Mouse (Mus musculus): ENCODE measurements around the gene Scd4.
A peak's percentile ranks its signal among the peaks of the same experiment; 100 is the strongest.
"Not testable (repeated sequence)": the region's sequence is repeated elsewhere in the genome, so short reads cannot be mapped to it uniquely, and the experiment has no call there.

The Scd4 gene

DNA sequence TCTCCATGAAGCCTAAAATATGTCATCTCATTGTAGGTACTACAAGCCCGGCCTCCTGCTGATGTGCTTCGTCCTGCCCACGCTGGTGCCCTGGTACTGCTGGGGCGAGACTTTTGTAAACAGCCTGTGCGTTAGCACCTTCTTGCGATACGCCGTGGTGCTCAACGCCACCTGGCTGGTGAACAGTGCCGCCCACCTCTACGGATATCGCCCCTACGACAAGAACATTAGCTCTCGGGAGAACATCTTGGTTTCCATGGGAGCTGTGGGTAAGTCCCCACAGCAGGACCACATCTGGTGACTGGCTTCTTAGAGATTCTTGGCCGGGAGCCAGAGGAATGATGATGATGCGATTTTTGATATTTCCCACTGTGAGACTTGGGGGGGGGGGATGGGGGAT, 31.7 kb upstream of the Scd4 start:
- DNase-seq: no peak

DNA sequence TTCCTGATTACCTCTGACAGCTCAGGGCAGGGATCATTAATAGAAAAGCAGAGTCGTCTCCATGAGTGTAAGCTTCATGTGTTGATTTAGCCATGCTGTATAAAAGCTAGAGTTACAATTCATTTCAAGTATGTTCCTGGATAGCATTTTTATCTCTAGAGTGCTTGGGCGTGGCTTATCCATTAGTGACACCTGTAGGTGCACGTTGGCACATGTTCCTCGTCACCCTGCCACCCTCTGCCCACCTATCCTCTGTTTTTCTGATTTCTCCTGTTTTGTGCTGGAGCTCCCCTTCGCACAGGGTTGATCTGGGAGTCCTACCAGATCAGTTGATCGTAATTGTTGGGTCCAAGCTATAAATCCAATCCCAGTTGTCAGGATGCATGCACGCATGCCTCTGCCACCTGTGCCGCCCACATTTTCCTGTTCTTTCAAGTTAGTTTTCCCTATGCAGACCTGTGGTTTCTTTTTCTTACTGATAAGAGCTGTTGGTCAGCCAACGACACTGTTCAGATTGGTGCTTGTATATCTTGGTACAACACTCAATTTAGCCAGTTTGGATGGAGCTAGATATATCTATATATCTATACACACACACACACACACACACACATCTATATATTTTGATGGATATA, 31.1 kb upstream of the Scd4 start:
- DNase-seq: no peak

DNA sequence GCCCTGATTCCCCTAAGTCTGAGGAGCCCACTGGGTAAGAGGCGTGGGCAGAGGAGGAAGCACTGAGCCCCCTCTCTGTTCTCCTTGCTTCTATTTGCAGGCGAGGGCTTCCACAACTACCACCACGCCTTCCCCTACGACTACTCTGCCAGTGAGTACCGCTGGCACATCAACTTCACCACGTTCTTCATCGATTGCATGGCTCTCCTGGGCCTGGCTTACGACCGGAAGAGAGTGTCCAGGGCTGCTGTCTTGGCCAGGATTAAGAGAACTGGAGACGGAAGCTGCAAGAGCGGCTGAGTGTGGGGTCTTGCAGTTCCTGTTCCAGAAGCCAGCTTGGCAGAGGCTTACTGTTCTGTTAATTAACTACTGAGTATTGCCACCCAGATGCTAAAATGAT, 30.0 kb upstream of the Scd4 start:
- no peak for DNase-seq

DNA sequence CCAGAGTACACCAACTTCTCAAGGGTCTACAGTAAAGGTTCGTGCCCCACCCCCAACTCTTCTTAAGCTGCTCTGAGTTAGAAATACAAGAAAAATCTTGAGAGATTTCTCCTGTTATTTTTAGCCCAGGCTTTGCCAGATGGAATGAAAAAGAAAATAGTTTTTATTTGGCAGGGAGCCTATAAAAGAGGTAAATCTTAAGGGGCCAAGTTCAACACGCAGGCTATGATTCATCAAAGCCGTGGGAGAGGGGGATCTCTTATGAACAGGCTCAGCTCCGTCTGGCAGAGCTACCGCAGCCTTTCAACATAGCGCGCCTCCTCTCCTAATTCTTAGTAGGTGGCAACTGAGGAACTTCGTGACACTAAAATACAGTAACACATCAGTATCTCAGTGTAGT, 29.4 kb upstream of the Scd4 start:
- DNase-seq: no peak

DNA sequence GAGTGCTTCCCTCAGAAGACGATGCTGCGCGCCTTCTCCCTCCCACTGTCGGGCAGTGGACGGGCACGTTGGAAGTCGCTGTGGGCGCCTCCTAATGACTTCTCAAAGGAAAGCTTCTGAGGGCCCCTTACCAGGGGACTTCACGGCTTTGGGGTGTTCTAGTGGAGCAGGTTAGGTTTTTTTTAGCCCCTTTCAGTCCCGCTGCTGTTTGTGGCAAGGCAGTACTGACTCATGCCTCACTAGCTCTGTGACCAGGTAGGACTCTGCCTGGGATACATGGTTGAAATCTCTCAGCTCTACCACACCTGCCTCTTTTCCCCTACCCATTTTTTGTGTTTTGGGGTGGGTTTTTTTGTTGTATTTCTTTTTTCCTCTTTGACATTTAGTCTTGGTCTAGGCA, 28.5 kb upstream of the Scd4 start:
- DNase-seq: no peak

DNA sequence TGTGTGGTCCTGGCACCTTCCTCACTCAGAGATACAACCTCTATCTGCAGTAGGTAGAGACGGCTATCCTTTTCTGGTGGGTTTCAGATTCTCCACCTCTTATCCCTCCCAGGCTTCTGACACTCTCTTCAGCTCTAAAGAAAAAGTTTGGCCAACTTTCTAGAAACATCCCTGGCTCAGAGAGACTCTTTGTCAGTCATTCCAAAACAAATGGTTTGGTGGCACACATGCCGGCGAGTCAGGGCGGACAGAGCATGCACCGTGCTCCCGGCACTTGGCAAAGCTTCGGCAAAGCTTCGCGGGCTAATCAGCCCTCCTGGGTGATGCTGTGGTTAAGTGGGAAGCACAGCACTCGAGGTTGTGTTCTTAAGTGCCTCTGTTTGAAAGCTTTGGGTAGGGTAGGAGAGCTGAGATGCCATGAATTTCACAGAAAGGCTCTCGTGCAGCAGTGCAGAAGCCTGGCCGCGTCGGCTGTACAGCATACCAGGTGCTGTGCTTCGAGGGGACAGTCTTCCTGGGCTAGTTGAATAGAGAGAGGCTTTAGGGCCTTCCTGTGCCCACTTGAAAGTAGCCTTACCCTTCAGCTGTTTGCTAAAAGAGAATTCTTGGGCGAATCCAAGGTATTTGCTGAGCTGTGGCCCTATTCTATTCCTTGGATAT, 27.9 kb upstream of the Scd4 start:
- no peak for DNase-seq

DNA sequence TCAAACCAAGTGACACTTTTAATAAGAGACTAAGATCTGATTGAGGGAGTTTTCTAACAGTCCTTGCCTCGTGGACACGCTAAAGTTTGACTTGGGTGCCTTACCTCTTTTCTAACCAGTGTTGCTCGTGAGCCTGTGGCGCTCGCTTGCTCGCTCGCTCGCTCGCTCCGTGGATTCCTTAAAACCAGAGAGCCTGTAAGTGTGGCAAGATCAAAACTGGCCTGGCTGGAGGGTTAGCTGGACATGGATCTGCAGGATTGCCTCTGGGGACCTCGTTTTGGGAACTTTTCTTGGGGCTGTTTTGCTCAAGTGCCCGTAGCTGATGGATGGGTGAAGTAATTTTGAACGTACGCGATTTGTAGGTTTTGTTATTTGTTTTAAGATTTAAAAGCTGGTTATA, 27.2 kb upstream of the Scd4 start:
- DNase-seq: no peak

DNA sequence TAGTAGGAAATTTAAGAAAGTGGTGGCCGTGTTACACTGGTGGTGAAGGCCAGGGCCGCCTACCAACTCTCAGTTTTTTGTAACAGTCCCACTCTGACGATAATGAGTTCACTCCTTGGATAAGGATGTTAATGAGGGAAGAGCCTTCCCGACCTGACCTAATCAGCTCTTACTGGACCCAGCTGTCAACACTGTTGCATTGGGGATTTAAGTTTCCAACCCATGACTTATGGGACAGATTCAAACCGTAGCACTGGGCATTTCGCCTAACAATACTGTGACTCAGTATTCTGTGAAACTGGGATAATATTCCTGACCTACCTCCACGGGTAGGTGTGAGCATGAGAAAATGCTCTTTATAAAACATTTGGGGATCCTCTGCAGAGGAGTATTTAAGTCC, 26.7 kb upstream of the Scd4 start:
- no peak for DNase-seq

DNA sequence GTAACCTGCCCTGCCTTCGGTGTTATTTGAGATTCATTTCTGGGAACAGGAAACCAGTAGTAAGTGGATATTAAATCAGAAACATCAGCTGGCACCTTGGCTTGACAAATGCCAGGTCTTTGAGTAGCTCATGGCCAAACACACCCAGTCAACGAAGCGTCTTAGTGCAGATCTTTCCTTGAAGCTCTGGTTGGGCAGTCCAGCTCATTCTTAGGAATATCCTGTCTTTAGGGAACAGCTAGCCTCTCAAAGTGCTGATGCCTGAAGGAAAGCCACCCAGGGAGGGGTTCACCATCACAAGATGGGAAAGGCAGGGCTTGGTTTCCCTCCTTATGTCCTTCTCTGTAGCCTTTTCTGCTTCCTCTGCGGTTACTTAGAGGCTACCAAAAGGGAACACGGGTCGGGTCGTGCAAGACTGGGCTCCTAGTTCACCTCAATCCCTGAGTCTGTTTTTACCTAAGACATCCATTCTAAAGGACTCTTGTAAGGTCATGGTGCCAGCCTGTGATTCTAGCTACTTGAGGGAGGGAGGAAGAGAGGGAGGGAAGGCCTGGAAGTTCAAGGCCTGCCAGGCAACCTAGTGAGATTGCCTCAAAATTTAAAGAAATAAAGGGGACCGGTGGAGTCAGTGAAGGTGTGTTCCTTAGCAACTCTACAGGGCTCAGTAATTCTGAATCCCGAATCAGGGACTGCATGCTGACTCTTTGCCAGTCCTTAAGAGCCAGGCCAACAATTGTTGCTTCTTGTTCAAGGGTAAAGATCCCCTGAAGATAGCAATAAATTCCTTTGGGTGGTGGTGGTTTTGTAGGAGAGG, 25.6 kb upstream of the Scd4 start:
- no peak for DNase-seq

DNA sequence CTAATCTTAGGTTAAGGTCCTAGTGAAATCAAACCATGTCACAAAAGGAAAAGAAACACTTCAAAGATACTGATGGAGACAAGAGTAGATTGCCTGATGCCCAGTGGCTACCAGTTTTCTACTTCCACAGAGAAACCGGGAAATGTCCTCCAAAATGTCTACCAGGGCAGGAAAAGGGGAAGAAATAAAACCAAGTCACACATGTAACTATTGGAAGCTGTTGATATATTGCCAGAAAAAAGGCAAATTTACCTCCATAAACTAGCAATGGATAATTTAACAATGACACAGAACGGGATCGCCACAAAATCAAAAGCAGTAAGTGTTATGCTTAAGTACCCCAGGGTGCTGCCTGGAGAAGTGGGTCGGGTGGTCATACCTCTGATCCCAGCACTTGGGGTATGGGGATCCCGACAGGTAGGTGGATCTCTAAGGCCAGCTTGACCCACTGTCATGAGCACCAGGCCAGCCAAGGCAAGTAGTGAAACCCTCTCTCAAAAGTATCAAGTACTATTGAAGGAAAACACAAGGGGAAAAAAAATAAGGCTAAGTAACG, 24.9 kb upstream of the Scd4 start:
- DNase-seq: no peak

DNA sequence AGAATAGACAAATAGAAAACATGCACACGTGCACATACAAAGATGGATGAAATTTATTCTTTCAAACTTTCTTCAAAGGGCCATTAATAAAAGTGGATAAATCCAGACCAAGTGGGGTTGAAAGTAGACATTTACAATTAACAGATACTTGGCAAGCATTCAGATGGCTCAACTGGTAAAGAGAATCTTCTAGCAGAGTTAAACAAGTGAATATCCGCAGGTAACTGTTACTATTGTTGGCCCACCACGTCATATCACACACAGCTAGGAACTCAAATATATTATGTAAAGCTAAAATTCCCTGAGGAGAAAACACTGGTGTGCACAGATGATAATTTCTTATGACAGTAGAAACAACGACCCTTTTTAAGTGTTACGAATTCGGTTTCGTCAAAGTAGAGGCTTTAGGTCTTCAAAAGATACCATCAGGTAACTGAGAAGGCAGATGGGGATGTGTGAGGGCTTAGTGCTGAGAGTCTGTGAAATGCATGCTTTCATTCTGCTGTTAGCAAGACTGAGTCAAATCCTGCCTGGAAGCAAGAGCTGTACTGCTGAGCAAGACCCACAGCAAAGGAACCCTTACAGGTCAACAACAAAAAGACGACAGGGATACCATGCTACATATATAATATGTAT, 24.2 kb upstream of the Scd4 start:
- no peak for DNase-seq

DNA sequence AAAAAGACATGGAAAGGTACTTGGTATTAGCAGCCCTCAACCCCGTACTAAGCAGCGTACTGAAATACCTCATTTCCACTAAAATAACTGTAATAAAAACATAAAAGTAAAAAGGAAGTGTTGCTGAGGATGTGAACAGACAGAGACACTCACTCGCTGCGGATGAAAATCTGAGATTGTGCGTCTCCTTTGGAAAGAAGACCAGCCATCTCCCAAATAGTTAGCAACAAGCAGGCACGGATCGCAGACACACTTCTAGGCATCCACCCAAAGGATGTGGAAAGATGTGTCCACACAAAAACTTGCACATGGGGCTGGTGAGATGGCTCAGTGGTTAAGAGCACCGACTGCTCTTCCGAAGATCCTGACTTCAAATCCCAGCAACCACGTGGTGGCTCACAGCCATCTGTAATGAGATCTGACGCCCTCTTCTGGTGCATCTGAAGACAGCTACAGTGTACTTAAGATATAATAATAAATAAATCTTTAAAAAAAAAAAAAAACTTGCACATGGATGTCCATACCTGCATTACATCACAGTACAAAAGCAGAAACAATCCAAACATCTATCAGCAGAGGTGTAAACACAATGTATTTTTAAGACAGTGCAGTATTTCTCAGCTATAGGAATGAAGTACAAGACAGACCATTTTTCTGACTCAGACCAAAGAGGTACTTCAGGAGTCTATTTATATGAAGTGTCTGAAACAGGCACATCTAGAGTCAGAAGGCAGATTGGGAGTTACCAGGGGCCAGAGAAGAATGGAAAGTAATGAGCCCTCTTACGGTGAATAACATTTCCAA, 23.3 kb upstream of the Scd4 start:
- no peak for DNase-seq

DNA sequence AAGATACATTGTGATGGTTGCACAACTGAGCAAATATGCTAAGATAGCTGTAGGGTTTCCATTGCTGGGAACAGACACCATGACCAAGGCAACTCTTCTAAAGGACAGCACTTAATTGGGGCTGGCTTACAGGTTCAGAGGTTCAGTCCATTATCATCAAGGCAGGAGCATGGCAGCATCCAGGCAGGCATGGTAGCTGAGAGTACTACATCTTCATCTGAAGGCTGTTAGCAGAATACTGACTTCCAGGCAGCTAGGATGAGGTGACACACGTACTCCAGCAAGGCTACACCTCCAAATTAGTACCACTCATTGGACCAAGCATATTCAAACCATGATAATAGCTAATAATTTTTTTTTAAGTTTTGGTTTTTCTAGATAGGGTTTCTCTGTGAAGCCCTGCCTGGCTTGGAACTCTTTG, 22.7 kb upstream of the Scd4 start:
- not testable (repeated sequence) for DNase-seq

DNA sequence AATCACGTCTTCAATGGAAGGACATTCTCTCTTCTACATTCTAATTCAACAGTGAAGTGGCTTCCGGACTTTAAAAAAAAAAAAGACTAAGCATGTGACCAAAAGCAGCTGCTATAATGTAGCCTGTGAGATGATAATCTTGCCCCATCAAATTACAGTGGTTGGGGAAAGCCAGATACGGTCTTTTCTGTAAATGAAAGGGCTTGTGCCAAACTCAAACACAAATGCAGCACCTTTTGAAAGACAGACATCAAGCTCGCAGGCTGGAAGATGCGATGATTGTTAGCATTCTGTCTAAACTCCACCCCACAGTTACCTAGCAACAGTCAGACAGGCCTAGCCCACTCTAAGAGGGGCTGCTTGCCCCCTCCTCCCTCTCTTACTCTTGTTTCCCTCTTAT, 22.1 kb upstream of the Scd4 start:
- no peak for DNase-seq

DNA sequence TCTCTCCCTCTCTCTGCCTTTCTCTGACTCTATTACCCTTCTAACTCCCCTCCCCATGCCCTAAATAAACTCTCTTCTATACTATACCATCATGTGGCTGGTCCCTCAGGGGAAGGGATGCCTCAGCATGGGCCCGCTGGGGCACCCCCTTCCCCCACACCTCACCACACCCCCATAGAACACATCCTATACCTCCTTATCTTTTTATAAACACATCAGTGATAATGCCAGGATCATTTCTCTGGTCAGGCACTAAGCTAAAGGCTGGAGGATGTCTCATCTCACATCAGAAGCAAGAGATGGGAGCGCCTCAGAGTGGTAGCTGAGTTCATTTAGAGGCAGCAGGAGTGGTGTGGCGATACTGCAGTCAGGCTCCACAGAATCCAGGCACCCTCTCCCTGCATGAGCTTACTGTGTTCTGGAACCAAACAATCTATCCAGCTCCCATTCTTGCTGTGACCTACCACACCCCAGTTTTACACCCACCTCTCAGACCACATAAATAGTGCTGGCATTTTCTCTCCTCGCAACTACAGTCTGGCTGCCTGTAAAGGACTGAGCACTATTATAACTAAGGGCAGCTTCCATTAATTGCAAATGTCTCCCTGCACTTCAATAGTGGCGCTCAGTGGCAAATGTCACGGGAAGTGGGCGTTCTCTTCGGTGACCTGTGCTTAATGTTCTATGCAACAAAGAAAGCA, 21.4 kb upstream of the Scd4 start:
- no peak for DNase-seq

DNA sequence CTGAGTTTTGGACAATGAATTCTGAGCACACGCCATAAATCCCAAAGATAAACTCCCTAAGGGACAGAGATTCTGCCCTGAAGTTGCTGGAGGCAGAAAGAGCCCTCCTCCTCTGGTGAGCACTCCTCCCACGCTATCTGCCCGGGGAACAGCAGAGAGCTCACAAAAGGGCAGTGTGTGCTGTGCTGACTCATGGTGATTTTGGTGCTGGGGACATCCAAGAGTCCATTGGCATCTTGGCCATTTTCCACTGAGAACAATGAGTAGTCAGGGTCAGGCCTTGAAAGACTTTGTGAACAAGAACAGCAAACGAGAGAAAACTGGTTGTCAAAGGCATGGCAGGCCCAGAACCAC, 20.9 kb upstream of the Scd4 start:
- DNase-seq: no peak

DNA sequence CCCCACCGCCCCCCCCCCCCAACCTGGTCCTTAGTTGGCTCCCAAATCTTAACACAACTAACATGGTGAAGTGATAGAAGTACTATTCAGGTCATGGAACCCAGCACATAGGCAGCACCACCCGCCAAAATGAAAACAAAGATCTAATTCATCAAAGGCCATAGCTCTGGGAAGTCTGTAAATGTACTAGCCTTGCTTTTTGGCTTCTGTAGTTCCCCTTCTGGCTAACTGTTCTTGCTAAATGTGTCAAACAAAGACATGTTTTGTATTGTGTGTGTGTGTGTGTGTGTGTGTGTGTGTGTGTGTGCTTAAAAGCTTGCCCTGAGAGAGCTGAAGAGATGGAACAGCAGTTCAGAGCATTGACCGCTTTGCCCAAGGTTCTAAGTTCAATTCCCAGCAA, 19.8 kb upstream of the Scd4 start:
- DNase-seq: no peak

DNA sequence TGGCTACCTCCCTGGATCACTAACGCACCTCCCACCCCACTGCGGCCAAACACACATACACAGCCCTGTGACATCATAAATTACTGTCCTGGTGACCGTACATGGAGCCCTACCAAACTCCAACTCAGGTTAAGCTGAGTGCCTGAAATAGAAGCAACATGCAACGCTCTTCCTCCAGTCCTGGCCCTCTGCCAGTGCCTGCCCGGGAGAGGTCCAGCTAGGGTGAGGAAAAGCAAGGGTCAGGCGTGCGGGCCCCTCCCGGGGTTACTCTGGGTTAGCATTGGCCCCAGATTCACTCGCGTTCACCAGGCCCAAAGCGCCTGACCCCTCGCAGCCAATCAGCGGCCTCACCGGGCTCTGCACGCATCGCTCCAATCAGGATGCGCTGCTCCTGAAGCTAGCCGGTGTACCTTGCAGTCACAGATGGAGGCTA, 18.5 kb upstream of the Scd4 start:
- peak; percentile 78 for DNase-seq

DNA sequence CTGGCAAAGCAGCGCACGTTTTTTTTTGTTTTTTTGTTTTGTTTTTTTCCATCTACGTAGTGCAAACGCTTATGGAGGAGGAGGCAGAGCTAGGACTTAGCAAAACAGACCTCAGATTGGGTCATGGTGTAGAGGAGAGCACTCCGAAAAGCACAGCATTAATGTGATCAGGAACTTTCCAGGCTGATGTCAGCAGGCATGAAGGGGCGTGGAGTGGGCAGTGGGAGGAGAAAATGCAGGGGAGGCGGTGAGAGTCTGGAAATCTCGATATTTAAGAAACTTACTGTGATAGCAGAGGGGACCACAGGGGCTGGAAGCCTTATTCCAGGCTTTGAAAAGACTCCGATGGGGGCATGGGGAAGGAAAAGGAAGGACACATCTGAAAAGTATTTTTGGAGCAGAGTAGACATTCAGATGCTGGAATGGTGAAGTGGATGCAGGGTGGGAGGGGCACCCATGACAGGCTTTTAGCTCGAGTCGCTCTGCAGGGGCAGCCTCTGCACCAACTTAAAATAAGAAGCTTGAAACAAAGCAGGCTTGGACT, 17.9 kb upstream of the Scd4 start:
- DNase-seq: no peak

DNA sequence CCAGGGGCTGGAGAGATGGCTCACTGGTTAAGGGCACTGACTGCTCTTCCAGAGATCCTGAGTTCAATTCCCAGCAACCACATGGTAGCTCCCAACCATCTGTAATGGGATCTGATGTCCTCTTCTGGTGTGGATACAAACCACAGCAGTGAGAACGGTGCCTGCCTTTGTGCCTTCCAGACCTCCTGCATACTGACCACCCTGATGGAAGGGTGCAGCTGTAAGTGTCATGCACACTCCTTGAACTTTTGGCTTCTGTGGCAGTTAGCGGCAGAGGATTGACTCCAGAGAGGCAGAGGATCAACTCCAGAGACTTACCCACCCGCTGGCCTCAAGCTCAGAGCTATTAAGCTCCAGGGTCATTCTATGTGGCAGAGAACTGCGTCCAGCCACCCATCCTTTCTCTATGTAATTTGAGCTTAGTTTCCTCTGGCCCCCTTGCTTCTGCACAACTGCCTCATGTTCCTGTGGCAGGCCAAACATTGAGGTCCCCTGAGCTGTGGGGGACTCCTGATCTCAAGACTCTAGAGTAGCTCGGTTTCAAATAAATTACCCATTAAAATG, 16.1 kb upstream of the Scd4 start:
- no peak for DNase-seq

DNA sequence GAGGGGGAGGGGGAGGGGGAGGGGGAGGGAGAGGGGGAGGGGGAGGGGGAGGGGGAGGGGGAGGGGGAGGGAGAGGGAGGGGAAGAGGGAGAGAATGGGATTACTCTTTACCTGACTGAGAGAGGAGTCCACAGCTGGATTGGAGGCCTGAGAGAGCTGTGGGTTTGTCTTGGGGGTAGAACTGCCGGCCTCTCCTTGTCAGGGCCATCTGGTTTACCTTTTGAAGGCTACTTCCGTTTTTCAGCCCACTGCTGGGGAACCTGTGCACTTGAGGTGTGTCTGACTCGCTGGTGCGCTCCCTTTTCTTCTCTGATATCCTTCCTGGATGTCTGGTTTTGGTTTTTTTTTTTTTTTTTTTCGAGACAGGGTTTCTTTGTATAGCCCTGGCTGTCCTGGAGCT, 15.5 kb upstream of the Scd4 start:
- no peak for DNase-seq

All from right cerebral cortex, postnatal 14 days (tissue).